Mouse (Mus musculus): ENCODE measurements around the gene Grk6. TPM values are rescaled to one million over a fixed set of nuclear protein-coding genes. Genes with fewer than 3 reads are reported as not detected.

The Grk6 gene
- 23.9 and 26.4 TPM in 2 replicates for polyA plus RNA-seq (2012; rRNA removed)

DNA sequence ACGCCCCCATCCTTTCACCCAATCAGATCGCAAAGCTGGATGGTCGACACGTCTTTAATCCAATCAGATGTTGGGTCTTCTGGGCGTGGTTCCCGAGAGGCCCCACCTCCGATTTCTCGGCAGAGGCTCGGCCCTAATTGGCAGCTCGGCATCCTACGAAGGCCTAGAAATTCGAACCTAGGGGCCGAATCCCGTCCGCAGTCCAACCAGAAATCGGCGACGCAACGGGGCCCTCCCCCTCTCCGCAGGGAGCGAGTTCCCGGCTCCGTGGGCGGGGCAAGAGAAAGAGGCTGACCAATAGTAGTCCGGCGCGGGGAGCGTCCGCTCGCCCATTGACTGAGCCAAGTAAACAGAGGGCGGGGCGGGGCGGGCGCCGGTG is at the start of gene Grk6:
Gene Grk6, plus strand, starts transcription at position 136 of the 379 bp plus-strand sequence.

GRCm38 (mm10) chr13:55398088-55398487 is 46.8 kb upstream of the Grk6 start, which contains the start of gene Slc34a1:
Gene Slc34a1, plus strand, starts transcription at chr13:55398187.

GRCm38 (mm10) chr13:55414743-55415380 is 30.0 kb upstream of the Grk6 start, which contains the start of gene Pfn3:
Gene Pfn3, minus strand, starts transcription at chr13:55415232.

DNA sequence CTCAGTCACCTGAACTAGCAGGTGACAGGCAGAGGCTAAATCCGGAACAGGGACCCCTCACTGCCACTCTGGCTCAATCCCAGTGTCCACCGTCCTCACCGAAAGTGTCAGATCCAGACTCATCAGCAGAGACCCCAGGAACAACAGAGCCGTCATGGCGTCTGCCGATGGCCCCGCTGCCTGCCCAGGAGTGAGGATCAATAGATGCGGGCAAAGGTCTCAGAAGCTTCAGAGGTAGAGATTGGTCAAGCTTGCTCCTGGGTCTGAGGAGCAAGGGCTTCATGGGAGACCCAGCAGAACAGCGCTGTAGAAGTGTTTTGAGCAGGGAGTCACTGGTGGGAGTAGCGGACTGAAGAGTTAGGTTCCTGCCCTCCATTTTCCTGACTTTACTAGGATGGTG is 18.3 kb upstream of the Grk6 start, which contains the start of gene F12:
Gene F12, minus strand, starts transcription at position 181 of the 400 bp plus-strand sequence.

DNA sequence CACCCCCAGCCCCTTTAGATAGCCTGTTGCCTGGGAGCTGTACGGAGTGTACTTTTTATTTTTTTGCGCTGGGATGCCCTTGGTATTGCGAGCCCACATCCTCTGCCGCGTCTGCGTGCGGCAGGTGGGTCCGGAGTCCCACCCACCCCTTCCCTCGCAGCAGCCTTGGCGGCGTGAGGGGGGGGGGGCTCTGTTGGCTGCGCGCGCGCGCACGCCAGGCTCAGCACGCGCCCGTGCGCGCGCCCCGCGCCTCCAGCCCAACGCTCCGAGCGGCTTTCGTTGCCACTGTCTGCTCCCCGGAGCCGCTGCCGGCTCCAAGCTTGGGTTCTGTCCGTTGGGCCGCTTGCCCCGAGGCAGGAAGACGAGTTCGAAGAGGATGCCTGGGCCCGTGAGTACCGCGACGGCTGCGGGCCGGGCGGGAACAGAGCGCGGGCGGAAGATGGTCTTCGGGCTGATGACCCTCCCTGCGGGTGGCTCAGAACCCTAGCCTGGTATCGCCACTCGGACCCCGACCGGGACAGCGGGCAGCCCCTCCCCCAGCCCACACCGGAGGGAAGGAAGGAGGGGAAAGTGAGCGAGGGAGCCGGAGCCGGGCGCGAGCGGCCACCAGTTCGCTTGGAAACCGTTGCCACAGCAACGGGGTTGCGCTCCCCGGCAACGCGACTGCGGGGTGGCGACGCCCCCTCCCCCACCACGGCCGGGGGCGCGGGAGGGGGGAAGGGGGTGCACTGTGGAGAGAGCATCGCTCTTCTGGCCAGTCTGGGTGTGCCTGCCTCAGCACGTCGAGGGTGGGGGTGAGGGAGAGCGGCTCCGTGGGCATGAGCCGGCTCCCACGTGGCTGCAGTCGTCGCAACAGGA is 19.4 kb downstream of the Grk6 start, which contains the start of gene Prr7:
Gene Prr7, plus strand, starts transcription at position 241 of the 858 bp plus-strand sequence.

GRCm38 (mm10) chr13:55487578-55488498 is 43.0 kb downstream of the Grk6 start, which contains the start of gene Dbn1:
Gene Dbn1, minus strand, starts transcription at chr13:55488111.

Other genes starting within 250 kb of the Grk6 start
- gene Nsd1, start 235.3 kb upstream of the Grk6 start, polyA plus RNA-seq (2012; rRNA removed): 8.5 and 9.9 TPM in 2 replicates
- gene Prelid1, start 124.6 kb upstream of the Grk6 start, polyA plus RNA-seq (2012; rRNA removed): 106 and 131 TPM in 2 replicates
- 46.2 and 48.4 TPM in 2 replicates for gene Rab24, start 123.1 kb upstream of the Grk6 start, polyA plus RNA-seq (2012; rRNA removed)
- gene Mxd3, start 115.2 kb upstream of the Grk6 start, polyA plus RNA-seq (2012; rRNA removed): 28.7 and 32.2 TPM in 2 replicates
- 33.8 and 37.5 TPM in 2 replicates for gene Lman2, start 82.3 kb upstream of the Grk6 start, polyA plus RNA-seq (2012; rRNA removed)
- 1.3 and 1.6 TPM in 2 replicates for gene Rgs14, start 75.3 kb upstream of the Grk6 start, polyA plus RNA-seq (2012; rRNA removed)
- gene Slc34a1, start 46.9 kb upstream of the Grk6 start, polyA plus RNA-seq (2012; rRNA removed): not detected in 2 replicates
- gene Pfn3, start 29.8 kb upstream of the Grk6 start, polyA plus RNA-seq (2012; rRNA removed): not detected in 2 replicates
- 48.2 and 48.8 TPM in 2 replicates for gene F12, start 18.3 kb upstream of the Grk6 start, polyA plus RNA-seq (2012; rRNA removed)
- 0.27 and 0.45 TPM in 2 replicates for gene Prr7, start 19.2 kb downstream of the Grk6 start, polyA plus RNA-seq (2012; rRNA removed)
- gene Dbn1, start 43.0 kb downstream of the Grk6 start, polyA plus RNA-seq (2012; rRNA removed): 4.4 and 6.9 TPM in 2 replicates
- 12.5 and 13.1 TPM in 2 replicates for gene Pdlim7, start 68.6 kb downstream of the Grk6 start, polyA plus RNA-seq (2012; rRNA removed)
- 3.9 and 4.9 TPM in 2 replicates for gene Dok3, start 84.2 kb downstream of the Grk6 start, polyA plus RNA-seq (2012; rRNA removed)
- gene Ddx41, start 91.6 kb downstream of the Grk6 start, polyA plus RNA-seq (2012; rRNA removed): 27.1 and 31.4 TPM in 2 replicates
- 16.9 and 20.4 TPM in 2 replicates for gene Fam193b, start 126.0 kb downstream of the Grk6 start, polyA plus RNA-seq (2012; rRNA removed)
- gene Tmed9, start 128.7 kb downstream of the Grk6 start, polyA plus RNA-seq (2012; rRNA removed): 57.0 and 61.6 TPM in 2 replicates
- 5.0 and 5.8 TPM in 2 replicates for gene B4galt7, start 154.8 kb downstream of the Grk6 start, polyA plus RNA-seq (2012; rRNA removed)
- gene Caml, start 177.9 kb downstream of the Grk6 start, polyA plus RNA-seq (2012; rRNA removed): 14.6 and 14.8 TPM in 2 replicates
- gene Ddx46, start 190.0 kb downstream of the Grk6 start, polyA plus RNA-seq (2012; rRNA removed): 22.0 and 23.7 TPM in 2 replicates
- 16.8 and 20.6 TPM in 2 replicates for gene B230219D22Rik, start 248.1 kb downstream of the Grk6 start, polyA plus RNA-seq (2012; rRNA removed)

Measured in liver, embryonic 14 days (tissue).